Mouse (Mus musculus) megakaryocyte, embryonic 14.5 days (primary cell): Measurements from ENCODE around the gene Ttll3.

Experiments
- FLI1 ChIP-seq: IDR thresholded peaks from 2 replicates; pipeline ENCODE4 v1.6.1; 2012; ENCODE audit warnings: low read length, inconsistent platforms, mixed read lengths
- GATA1 ChIP-seq: IDR thresholded peaks from 3 replicates; pipeline ENCODE4 v1.6.1; 2012; ENCODE audit warnings: mixed read lengths, low read length, inconsistent platforms, borderline replicate concordance

- TF ChIP-seq GATA1, result no peak
- TF ChIP-seq FLI1, result no peak
These were observed 37.6 kb downstream of the Ttll3 start for GRCm38 (mm10) chr6:113426696-113427095.
